Mouse (Mus musculus): ENCODE results near the gene Cd44. TPM values are rescaled to one million over a fixed set of nuclear protein-coding genes. Genes with fewer than 3 reads are reported as not detected.

The Cd44 gene
- polyA plus RNA-seq, 1 experiment from 2014 or later, result 3.3 TPM

GRCm38 (mm10) chr2:102888688-102889225, 12.7 kb downstream of the Cd44 start:
- Histone ChIP-seq H3K4me2 (no peak overlapping the region), H3K36me3 (no peaks in the 10 kb centered on the region), H3K27me3 (no peaks in the 10 kb centered on the region), H3K4me3 (replicated peaks) (no peak overlapping the region), H3K27ac (no peak overlapping the region), H3K9ac (replicated peaks) (no peak overlapping the region), H3K4me1 (replicated peaks) (no peaks in the 10 kb centered on the region; the same call in 1 of the 2 replicates), H3K9me3 (no peaks in the 10 kb centered on the region)
- no peak for ATAC-seq (ENCODE audit: insufficient number of reproducible peaks, insufficient read depth, low FRiP score, low TSS enrichment, low read depth)
- 20% methylated on average over 3 of the region's 3 CpGs for WGBS

- no peak for ATAC-seq (ENCODE audit: insufficient number of reproducible peaks, insufficient read depth, low FRiP score, low TSS enrichment, low read depth)
- H3K27ac ChIP-seq, result no peak overlapping the region
- no peaks in the 10 kb centered on the region for H3K9me3 ChIP-seq
- no peaks in the 10 kb centered on the region for H3K36me3 ChIP-seq
- H3K4me1 ChIP-seq (replicated peaks), result peaks cover 11% of the 10 kb centered on the region
- no peak overlapping the region for H3K9ac ChIP-seq (replicated peaks)
- no peak overlapping the region for H3K4me2 ChIP-seq
- 88% methylated on average over 1 of the region's 1 CpGs for WGBS
- no peaks in the 10 kb centered on the region for H3K27me3 ChIP-seq
- no peak overlapping the region for H3K4me3 ChIP-seq (replicated peaks)
These were observed 14.3 kb downstream of the Cd44 start for GRCm38 (mm10) chr2:102887137-102887536.

DNA sequence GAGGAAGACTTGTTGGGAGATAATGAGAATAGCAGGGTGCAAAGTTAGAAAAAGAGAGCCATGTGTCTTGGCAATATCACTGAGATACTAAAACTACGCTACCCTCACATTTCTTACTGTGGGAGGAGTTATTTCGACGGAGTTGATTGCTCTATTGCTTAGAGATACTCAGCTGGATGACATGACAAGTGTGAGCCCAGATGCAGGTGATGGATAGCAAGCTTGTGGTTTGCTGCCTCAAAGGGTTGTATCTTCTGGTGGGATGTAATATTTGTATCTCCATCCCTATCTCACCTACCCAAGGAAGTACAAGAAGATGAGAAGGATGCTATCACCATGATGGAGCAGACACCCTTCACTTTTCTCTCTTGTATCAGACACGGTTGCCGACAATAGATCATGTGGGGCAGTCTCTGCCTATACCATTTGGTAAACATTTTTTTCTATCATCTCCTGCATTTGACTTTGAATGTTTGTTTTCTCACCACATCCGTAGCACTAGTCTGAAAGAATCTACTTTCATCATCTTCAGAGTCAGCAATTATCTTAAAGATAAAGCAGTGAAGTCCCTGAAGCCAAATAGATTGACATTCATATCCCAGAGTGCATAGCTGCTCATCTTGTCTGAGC, 15.0 kb downstream of the Cd44 start:
- no peaks in the 10 kb centered on the region for H3K36me3 ChIP-seq
- ATAC-seq (ENCODE audit: insufficient number of reproducible peaks, insufficient read depth, low FRiP score, low TSS enrichment, low read depth), result no peak
- no peak overlapping the region for H3K4me2 ChIP-seq
- no peak overlapping the region for H3K27ac ChIP-seq
- H3K9ac ChIP-seq (replicated peaks), result no peak overlapping the region
- H3K27me3 ChIP-seq, result no peaks in the 10 kb centered on the region
- H3K4me1 ChIP-seq (replicated peaks), result peaks cover 15% of the 10 kb centered on the region
- WGBS, result 92% methylated on average over 6 of the region's 6 CpGs
- H3K9me3 ChIP-seq, result no peaks in the 10 kb centered on the region
- no peak overlapping the region for H3K4me3 ChIP-seq (replicated peaks)

- H3K4me1 ChIP-seq (replicated peaks), result peaks cover 15% of the 10 kb centered on the region
- no peaks in the 10 kb centered on the region for H3K27me3 ChIP-seq
- H3K27ac ChIP-seq, result peak overlapping the region; percentile 56
- 33% methylated on average over 6 of the region's 6 CpGs for WGBS
- no peaks in the 10 kb centered on the region for H3K9me3 ChIP-seq
- no peak overlapping the region for H3K4me2 ChIP-seq
- ATAC-seq (ENCODE audit: insufficient number of reproducible peaks, insufficient read depth, low FRiP score, low TSS enrichment, low read depth), result no peak
- no peak overlapping the region for H3K4me3 ChIP-seq (replicated peaks)
- H3K9ac ChIP-seq (replicated peaks), result no peak overlapping the region
- H3K36me3 ChIP-seq, result no peaks in the 10 kb centered on the region
These were observed 18.7 kb downstream of the Cd44 start for GRCm38 (mm10) chr2:102882597-102883272.

- Histone ChIP-seq H3K9ac (replicated peaks) (0 out of 2 replicates have a peak overlapping the region, but pooled peaks have one; percentile 8), H3K36me3 (no peaks in the 10 kb centered on the region), H3K9me3 (no peaks in the 10 kb centered on the region), H3K27me3 (no peaks in the 10 kb centered on the region), H3K4me2 (no peak overlapping the region), H3K4me3 (replicated peaks) (no peak overlapping the region), H3K27ac (peak overlapping the region; percentile 56), H3K4me1 (replicated peaks) (peaks cover 15% of the 10 kb centered on the region)
- ATAC-seq (ENCODE audit: insufficient number of reproducible peaks, insufficient read depth, low FRiP score, low TSS enrichment, low read depth), result no peak
- WGBS, result 66% methylated on average over 8 of the region's 8 CpGs
These were observed 19.4 kb downstream of the Cd44 start for GRCm38 (mm10) chr2:102882004-102882588.

- ATAC-seq (ENCODE audit: insufficient number of reproducible peaks, insufficient read depth, low FRiP score, low TSS enrichment, low read depth), result no peak
- no peak overlapping the region for H3K4me2 ChIP-seq
These were observed 23.0 kb downstream of the Cd44 start for GRCm38 (mm10) chr2:102878513-102878912.

DNA sequence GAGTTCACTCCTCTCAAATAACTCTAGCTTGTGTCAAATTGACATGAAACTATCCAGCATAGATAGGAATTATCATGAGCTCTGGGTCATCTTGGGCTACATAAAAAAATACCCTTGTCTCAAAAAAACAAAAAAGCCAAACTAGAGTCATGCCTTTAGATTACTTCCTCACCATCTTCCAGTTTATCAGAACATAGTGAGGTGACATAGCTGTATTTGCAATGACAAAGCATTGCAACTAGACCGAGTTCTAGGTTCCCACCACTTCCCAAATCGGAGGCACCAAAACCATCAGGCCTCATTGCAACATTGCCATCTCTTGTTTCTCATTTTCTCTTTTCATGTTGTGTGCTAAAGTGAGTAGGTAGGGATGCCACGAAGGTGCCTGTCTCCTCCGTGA, 24.0 kb downstream of the Cd44 start:
- 92% methylated on average over 4 of the region's 4 CpGs for WGBS
- Histone ChIP-seq H3K4me2 (no peak overlapping the region), H3K36me3 (no peaks in the 10 kb centered on the region), H3K4me3 (replicated peaks) (no peak overlapping the region), H3K4me1 (replicated peaks) (peaks cover 20% of the 10 kb centered on the region), H3K27ac (no peak overlapping the region), H3K9ac (replicated peaks) (no peak overlapping the region), H3K27me3 (no peaks in the 10 kb centered on the region), H3K9me3 (no peaks in the 10 kb centered on the region)
- no peak for ATAC-seq (ENCODE audit: insufficient number of reproducible peaks, insufficient read depth, low FRiP score, low TSS enrichment, low read depth)

More at GRCm38 (mm10) chr2:102878513-102878912, 23.0 kb downstream of the Cd44 start:
- Histone ChIP-seq H3K27ac (no peak overlapping the region), H3K4me1 (replicated peaks) (peaks cover 23% of the 10 kb centered on the region), H3K9ac (replicated peaks) (no peak overlapping the region), H3K36me3 (no peaks in the 10 kb centered on the region), H3K27me3 (no peaks in the 10 kb centered on the region), H3K9me3 (no peaks in the 10 kb centered on the region), H3K4me3 (replicated peaks) (no peak overlapping the region)
- WGBS, result 66% methylated on average over 2 of the region's 2 CpGs

DNA sequence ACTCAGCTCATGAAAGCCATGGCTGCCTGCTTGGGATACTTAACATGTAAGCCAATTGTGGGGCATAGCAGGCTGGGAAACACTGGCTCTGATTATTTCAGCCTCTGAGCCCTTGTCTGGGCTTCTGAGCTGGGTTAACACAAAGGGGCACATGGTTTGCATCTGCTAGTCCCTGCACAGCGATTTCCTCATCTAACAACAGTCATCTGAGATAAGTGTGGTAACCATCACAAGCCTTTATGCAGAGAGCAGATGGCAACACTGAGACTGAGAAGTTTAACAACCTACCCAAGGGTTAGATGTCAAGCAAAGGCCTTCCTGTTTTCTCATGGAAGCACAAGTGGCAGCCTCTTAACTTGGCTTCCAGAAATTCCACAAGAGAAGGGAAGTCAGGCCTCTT, 25.3 kb downstream of the Cd44 start:
- H3K4me1 ChIP-seq (replicated peaks), result peaks cover 13% of the 10 kb centered on the region
- no peak overlapping the region for H3K9ac ChIP-seq (replicated peaks)
- H3K9me3 ChIP-seq, result no peaks in the 10 kb centered on the region
- peak overlapping the region; percentile 5; the same call in 1 of the 2 replicates for H3K27ac ChIP-seq
- ATAC-seq (ENCODE audit: insufficient number of reproducible peaks, insufficient read depth, low FRiP score, low TSS enrichment, low read depth), result no peak
- H3K4me3 ChIP-seq (replicated peaks), result no peak overlapping the region
- no peaks in the 10 kb centered on the region for H3K27me3 ChIP-seq
- WGBS, result 26% methylated on average over 1 of the region's 1 CpGs
- H3K4me2 ChIP-seq, result no peak overlapping the region
- no peaks in the 10 kb centered on the region for H3K36me3 ChIP-seq

DNA sequence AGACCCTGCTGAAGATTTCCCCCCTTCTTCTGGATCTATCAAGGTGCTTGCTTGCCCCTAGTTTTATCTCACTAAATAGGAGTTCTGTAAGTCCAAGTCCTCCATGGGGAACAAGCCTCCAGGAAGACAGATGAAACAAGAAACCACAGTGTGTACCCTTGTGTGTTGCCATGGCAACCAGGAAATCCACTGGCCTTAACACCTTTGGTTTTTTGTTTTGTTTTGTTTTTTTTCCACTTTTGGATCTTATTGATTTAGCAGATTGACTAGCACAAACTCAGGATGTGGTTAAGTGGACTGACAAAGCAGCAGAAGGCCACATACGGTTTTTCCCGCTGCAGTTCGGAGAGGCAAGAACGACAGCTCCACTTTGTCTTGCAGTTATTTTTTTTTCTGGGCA, 27.6 kb downstream of the Cd44 start:
- Histone ChIP-seq H3K9ac (replicated peaks) (no peak overlapping the region), H3K36me3 (no peaks in the 10 kb centered on the region), H3K27ac (0 out of 2 replicates have a peak overlapping the region, but pooled peaks have one; percentile 35), H3K9me3 (no peaks in the 10 kb centered on the region), H3K4me2 (no peak overlapping the region), H3K4me3 (replicated peaks) (no peak overlapping the region), H3K4me1 (replicated peaks) (peaks cover 13% of the 10 kb centered on the region), H3K27me3 (no peaks in the 10 kb centered on the region)
- ATAC-seq (ENCODE audit: insufficient number of reproducible peaks, insufficient read depth, low FRiP score, low TSS enrichment, low read depth), result peak; percentile 62; the same call in 1 of the 2 replicates
- WGBS, result 37% methylated on average over 4 of the region's 4 CpGs

DNA sequence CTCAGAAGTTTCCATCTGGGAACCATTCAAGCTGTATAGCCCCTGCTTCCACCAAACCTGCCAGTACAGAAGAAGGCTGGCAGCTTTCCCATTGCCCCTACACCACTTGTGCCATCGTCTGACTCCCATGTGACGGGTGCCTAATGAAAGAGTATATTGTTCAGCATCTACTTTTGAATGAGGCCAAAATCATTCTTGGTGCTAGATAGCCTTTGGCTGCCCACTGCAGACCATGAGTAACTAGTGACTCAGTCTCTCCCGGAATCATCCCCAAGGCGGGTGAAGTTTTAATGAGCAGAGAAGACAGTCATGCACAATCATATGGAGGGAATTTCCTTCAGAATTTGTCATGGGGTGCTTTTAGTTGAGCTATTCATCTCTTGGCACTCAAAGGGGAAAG, 28.3 kb downstream of the Cd44 start:
- Histone ChIP-seq H3K27me3 (no peaks in the 10 kb centered on the region), H3K9me3 (no peaks in the 10 kb centered on the region), H3K36me3 (no peaks in the 10 kb centered on the region), H3K4me2 (no peak overlapping the region), H3K9ac (replicated peaks) (no peak overlapping the region), H3K4me3 (replicated peaks) (no peak overlapping the region), H3K4me1 (replicated peaks) (peaks cover 13% of the 10 kb centered on the region), H3K27ac (no peak overlapping the region)
- WGBS, result 87% methylated on average over 4 of the region's 4 CpGs
- no peak for ATAC-seq (ENCODE audit: insufficient number of reproducible peaks, insufficient read depth, low FRiP score, low TSS enrichment, low read depth)

- Histone ChIP-seq H3K27me3 (no peaks in the 10 kb centered on the region), H3K36me3 (no peaks in the 10 kb centered on the region), H3K9ac (replicated peaks) (no peak overlapping the region), H3K9me3 (no peaks in the 10 kb centered on the region), H3K4me1 (replicated peaks) (peaks cover 13% of the 10 kb centered on the region), H3K4me2 (no peak overlapping the region), H3K4me3 (replicated peaks) (no peak overlapping the region), H3K27ac (no peak overlapping the region)
- 70% methylated on average over 2 of the region's 2 CpGs for WGBS
- ATAC-seq (ENCODE audit: insufficient number of reproducible peaks, insufficient read depth, low FRiP score, low TSS enrichment, low read depth), result no peak
These were observed 29.0 kb downstream of the Cd44 start for GRCm38 (mm10) chr2:102872436-102872835.
